ENCODE assay signal across 12 mouse cellular contexts in genomic region chr13:98502236-98502812, GRCm38 (mm10). TPM values are rescaled to one million over a fixed set of nuclear protein-coding genes. Genes with fewer than 3 reads are reported as not detected.
DNase-seq lines count a peak whose midpoint lies in the region; ATAC-seq and TF ChIP-seq lines count a peak whose summit lies in the region.
"Had no signal": no experiment of that assay in that cellular context is flagged by ENCODE, and none has a peak within 500 bp of the region (broad histone marks: within the 10 kb centered on the region; RNA-seq: fewer than 3 reads in every experiment).

No protein-coding gene starts in this region.

- no peaks in the 10 kb centered on the region for H3K36me3 ChIP-seq in heart, embryonic 12.5 days
- H3K36me3 ChIP-seq in ES-Bruce4 (ENCODE audit: control insufficient read depth, insufficient read depth, low read length, poor library complexity, severe bottlenecking) = no peaks in the 10 kb centered on the region
- no peaks in the 10 kb centered on the region for H3K36me3 ChIP-seq in heart, embryonic 16.5 days (ENCODE audit: control insufficient read depth, insufficient read depth)
- H3K36me3 ChIP-seq in liver, postnatal 0 days (replicated peaks; ENCODE audit: insufficient read depth, low read length) = no peaks in the 10 kb centered on the region

- no peak for TF ChIP-seq EP300 in ES-Bruce4 (IDR thresholded peaks at IDR 0.05; ENCODE audit: insufficient read depth, low read depth, low read length)
- TF ChIP-seq EP300 in liver, postnatal 0 days (IDR thresholded peaks at IDR 0.05; ENCODE audit: low read depth) = no peak

- no peak for TF ChIP-seq CTCF in ES-Bruce4 (IDR thresholded peaks at IDR 0.05; ENCODE audit: low read depth, low read length)
- TF ChIP-seq CTCF in liver, postnatal 0 days (IDR thresholded peaks at IDR 0.05; ENCODE audit: low read depth) = no peak

- H3K27me3 ChIP-seq in heart, embryonic 12.5 days (replicated peaks) = peaks cover 88% of the 10 kb centered on the region
- peaks cover 35% of the 10 kb centered on the region for H3K27me3 ChIP-seq in ES-Bruce4 (ENCODE audit: control insufficient read depth, insufficient read depth, low read length, poor library complexity, severe bottlenecking)
- H3K27me3 ChIP-seq in heart, embryonic 16.5 days (ENCODE audit: control insufficient read depth, insufficient read depth, low read length) = peaks cover 87% of the 10 kb centered on the region
- peaks cover 93% of the 10 kb centered on the region for H3K27me3 ChIP-seq in liver, postnatal 0 days (ENCODE audit: insufficient read depth, low read length)

- 2% methylated on average over 16 of the region's 16 CpGs for WGBS in heart, embryonic 12.5 days
- WGBS in heart, embryonic 16.5 days = 5% methylated on average over 16 of the region's 16 CpGs
- 2% methylated on average over 16 of the region's 16 CpGs for WGBS in liver, postnatal 0 days (ENCODE audit: insufficient replicate concordance)

- no peak overlapping the region for H3K27ac ChIP-seq in heart, embryonic 12.5 days (ENCODE audit: poor library complexity, severe bottlenecking)
- H3K27ac ChIP-seq in ES-Bruce4 (ENCODE audit: insufficient read depth, low read length) = no peak overlapping the region
- H3K27ac ChIP-seq in heart, embryonic 16.5 days (ENCODE audit: low read length) = no peak overlapping the region
- H3K27ac ChIP-seq in liver, postnatal 0 days (ENCODE audit: low read depth) = no peak overlapping the region
- H3K27ac ChIP-seq: heart, adult 2 months had no signal

- H3K4me2 ChIP-seq in heart, embryonic 12.5 days = peak overlapping the region; percentile 55
- H3K4me2 ChIP-seq in heart, embryonic 16.5 days (ENCODE audit: low read depth, low read length) = peak overlapping the region; percentile 46
- 0 out of 2 replicates have a peak overlapping the region, but pooled peaks have one; percentile 13 for H3K4me2 ChIP-seq in liver, postnatal 0 days (ENCODE audit: low read depth, low read length)

- DNase-seq in heart, adult 18-20 months = no peak
- no peak for DNase-seq in liver, postnatal 0 days
- no peak for DNase-seq in thymus, postnatal 36 days
- no peak for DNase-seq in B cell, adult 2 months
- DNase-seq: adrenal gland, postnatal 14 days had no signal

- H3K4me1 ChIP-seq in heart, embryonic 12.5 days (replicated peaks) = peaks cover 29% of the 10 kb centered on the region
- H3K4me1 ChIP-seq in ES-Bruce4 (ENCODE audit: control insufficient read depth, insufficient read depth, low read length) = no peaks in the 10 kb centered on the region
- peaks cover 13% of the 10 kb centered on the region for H3K4me1 ChIP-seq in heart, embryonic 16.5 days (ENCODE audit: control insufficient read depth, insufficient read depth, low read length)
- peaks cover 7% of the 10 kb centered on the region; the same call in 1 of the 2 replicates for H3K4me1 ChIP-seq in liver, postnatal 0 days (ENCODE audit: insufficient read depth)

- H3K9me3 ChIP-seq in heart, embryonic 12.5 days (replicated peaks) = no peaks in the 10 kb centered on the region
- no peaks in the 10 kb centered on the region; the same call in 1 of the 2 replicates for H3K9me3 ChIP-seq in ES-Bruce4 (replicated peaks; ENCODE audit: control insufficient read depth, insufficient read depth, low read length, poor library complexity, severe bottlenecking)
- no peaks in the 10 kb centered on the region for H3K9me3 ChIP-seq in heart, embryonic 16.5 days (replicated peaks; ENCODE audit: control insufficient read depth, low read length)
- H3K9me3 ChIP-seq in liver, postnatal 0 days (ENCODE audit: low read length) = no peaks in the 10 kb centered on the region

- no peak for TF ChIP-seq POLR2A in ES-Bruce4 (IDR thresholded peaks at IDR 0.05; ENCODE audit: insufficient read depth, low read length)

- H3K9ac ChIP-seq in heart, embryonic 12.5 days = no peak overlapping the region
- H3K9ac ChIP-seq in ES-Bruce4 (ENCODE audit: low read depth, poor library complexity, severe bottlenecking) = no peak overlapping the region; the same call in 1 of the 2 replicates
- no peak overlapping the region for H3K9ac ChIP-seq in heart, embryonic 16.5 days (ENCODE audit: low read length)
- no peak overlapping the region for H3K9ac ChIP-seq in liver, postnatal 0 days (replicated peaks)

- H3K4me3 ChIP-seq in heart, embryonic 12.5 days = peak overlapping the region; percentile 32
- peak overlapping the region; percentile 61 for H3K4me3 ChIP-seq in ES-Bruce4 (ENCODE audit: low read depth, low read length)
- H3K4me3 ChIP-seq in heart, embryonic 16.5 days (ENCODE audit: low read length) = peak overlapping the region; percentile 33
- H3K4me3 ChIP-seq in liver, postnatal 0 days (ENCODE audit: low read depth, low read length) = no peak overlapping the region
- H3K4me3 ChIP-seq: myocyte had no signal

- ATAC-seq in heart, embryonic 12.5 days (ENCODE audit: insufficient number of reproducible peaks, low FRiP score) = no peak
- no peak for ATAC-seq in heart, embryonic 16.5 days (replicated peaks; ENCODE audit: extremely low read depth, insufficient read depth, low FRiP score)
- no peak for ATAC-seq in liver, postnatal 0 days
- no peak for ATAC-seq in megakaryocyte-erythroid progenitor cell, adult 5-6 weeks (replicated peaks; ENCODE audit: low FRiP score, low TSS enrichment, poor library complexity, severe bottlenecking)

RNA-seq across cellular contexts. Expression of gene Gm10320, which starts 10.5 kb away (rescaled TPM):
- polyA plus RNA-seq in heart, embryonic 12.5 days (2016; fragmentation: Nextera tagmentation; extraction: Ambion mirVana) = 0.82 TPM in 1 of 2 replicates, not detected in the other
- total RNA-seq in heart, adult 18-20 months (2021) = not detected
- 3.4 and 7.8 TPM in 2 replicates for polyA plus RNA-seq in ES-Bruce4 (2011; ENCODE audit: insufficient read depth, insufficient read length, low read depth, missing spikeins)
- 0.76 and 1.9 TPM in 2 replicates for polyA plus RNA-seq in heart, embryonic 16.5 days (2015; fragmentation: Nextera tagmentation; extraction: Ambion mirVana)
- polyA plus RNA-seq in liver, postnatal 0 days (2015; fragmentation: Nextera tagmentation; extraction: Ambion mirVana) = 0.63 and 0.84 TPM in 2 replicates
- 0.66 TPM in 1 of 2 replicates, not detected in the other for total RNA-seq in megakaryocyte-erythroid progenitor cell, adult 5-6 weeks (2014; fragmentation: Nextera tagmentation)
- total RNA-seq in megakaryocyte-erythroid progenitor cell, adult 5-6 weeks (2017) = 1.2 TPM in 1 of 2 replicates, not detected in the other
- total RNA-seq: adrenal gland, postnatal 14 days; heart, adult 2 months; left cerebral cortex, adult 8-10 months had no signal
